Mouse (Mus musculus): ENCODE measurements around the gene Isl2. TPM values are rescaled to one million over a fixed set of nuclear protein-coding genes. Genes with fewer than 3 reads are reported as not detected.

The Isl2 gene
- polyA plus RNA-seq, 1 experiment = not detected

DNA sequence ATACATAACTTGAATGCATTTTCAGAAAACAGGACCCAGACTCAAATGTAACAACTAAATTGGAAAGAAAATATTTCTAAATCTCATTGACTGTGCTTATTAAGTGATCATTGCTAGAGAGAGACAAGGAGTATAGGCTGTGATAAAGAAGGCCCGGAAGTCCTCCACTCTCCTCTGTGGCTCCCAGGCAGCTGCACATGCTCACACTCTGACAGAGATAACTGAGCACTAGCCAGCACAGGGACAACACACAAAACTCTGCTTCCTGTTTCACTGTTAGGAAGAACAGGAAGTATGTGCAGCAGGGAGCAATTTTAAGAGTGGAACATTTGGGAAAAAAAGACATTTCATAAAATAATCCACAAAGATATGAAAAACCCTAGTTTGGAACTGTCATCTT, 16.5 kb downstream of the Isl2 start:
- H3K27me3 ChIP-seq (ENCODE audit: control insufficient read depth, insufficient read depth, low read length, poor library complexity, severe bottlenecking) = no peaks in the 10 kb centered on the region
- no peaks in the 10 kb centered on the region for H3K9me3 ChIP-seq (replicated peaks; ENCODE audit: control insufficient read depth, insufficient read depth, low read length, poor library complexity, severe bottlenecking)
- no peak overlapping the region for H3K4me3 ChIP-seq (ENCODE audit: low read depth, low read length)
- no peaks in the 10 kb centered on the region for H3K36me3 ChIP-seq (ENCODE audit: control insufficient read depth, insufficient read depth, low read length, poor library complexity, severe bottlenecking)
- no peak for TF ChIP-seq POLR2A (IDR thresholded peaks at IDR 0.05; ENCODE audit: insufficient read depth, low read length)
- no peak for TF ChIP-seq CTCF (IDR thresholded peaks at IDR 0.05; ENCODE audit: low read depth, low read length)
- no peak for TF ChIP-seq EP300 (IDR thresholded peaks at IDR 0.05; ENCODE audit: insufficient read depth, low read depth, low read length)
- H3K27ac ChIP-seq (ENCODE audit: insufficient read depth, low read length) = no peak overlapping the region
- H3K4me1 ChIP-seq (ENCODE audit: control insufficient read depth, insufficient read depth, low read length) = peaks cover 3% of the 10 kb centered on the region
- H3K9ac ChIP-seq (ENCODE audit: low read depth, poor library complexity, severe bottlenecking) = no peak overlapping the region

DNA sequence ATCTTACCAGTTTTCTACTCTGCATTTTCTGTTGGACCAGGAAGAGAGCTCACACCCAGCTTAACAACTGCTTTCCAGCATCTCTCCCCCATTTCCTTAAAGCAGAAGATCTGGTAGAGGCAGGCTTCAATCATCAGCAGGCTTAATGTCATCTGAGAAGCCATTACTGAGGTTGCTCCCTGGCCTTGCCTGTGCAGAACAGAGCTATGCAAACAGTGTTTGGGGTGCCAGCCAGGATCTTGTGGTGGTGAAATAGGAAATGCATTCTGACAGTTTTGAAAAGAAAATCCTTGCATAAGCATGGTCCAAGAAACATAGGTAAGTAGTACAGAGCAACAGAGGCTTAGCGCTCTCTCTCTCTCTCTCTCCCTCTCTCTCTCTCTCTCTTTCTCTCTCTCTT, 22.5 kb downstream of the Isl2 start:
- H3K4me3 ChIP-seq (ENCODE audit: low read depth, low read length) = no peak overlapping the region
- no peaks in the 10 kb centered on the region for H3K36me3 ChIP-seq (ENCODE audit: control insufficient read depth, insufficient read depth, low read length, poor library complexity, severe bottlenecking)
- H3K27ac ChIP-seq (ENCODE audit: insufficient read depth, low read length) = no peak overlapping the region
- H3K9ac ChIP-seq (ENCODE audit: low read depth, poor library complexity, severe bottlenecking) = no peak overlapping the region
- H3K9me3 ChIP-seq (replicated peaks; ENCODE audit: control insufficient read depth, insufficient read depth, low read length, poor library complexity, severe bottlenecking) = no peaks in the 10 kb centered on the region
- H3K4me1 ChIP-seq (ENCODE audit: control insufficient read depth, insufficient read depth, low read length) = peaks cover 2% of the 10 kb centered on the region
- no peaks in the 10 kb centered on the region for H3K27me3 ChIP-seq (ENCODE audit: control insufficient read depth, insufficient read depth, low read length, poor library complexity, severe bottlenecking)
- TF ChIP-seq POLR2A (IDR thresholded peaks at IDR 0.05; ENCODE audit: insufficient read depth, low read length) = no peak
- no peak for TF ChIP-seq EP300 (IDR thresholded peaks at IDR 0.05; ENCODE audit: insufficient read depth, low read depth, low read length)
- TF ChIP-seq CTCF (IDR thresholded peaks at IDR 0.05; ENCODE audit: low read depth, low read length) = no peak

DNA sequence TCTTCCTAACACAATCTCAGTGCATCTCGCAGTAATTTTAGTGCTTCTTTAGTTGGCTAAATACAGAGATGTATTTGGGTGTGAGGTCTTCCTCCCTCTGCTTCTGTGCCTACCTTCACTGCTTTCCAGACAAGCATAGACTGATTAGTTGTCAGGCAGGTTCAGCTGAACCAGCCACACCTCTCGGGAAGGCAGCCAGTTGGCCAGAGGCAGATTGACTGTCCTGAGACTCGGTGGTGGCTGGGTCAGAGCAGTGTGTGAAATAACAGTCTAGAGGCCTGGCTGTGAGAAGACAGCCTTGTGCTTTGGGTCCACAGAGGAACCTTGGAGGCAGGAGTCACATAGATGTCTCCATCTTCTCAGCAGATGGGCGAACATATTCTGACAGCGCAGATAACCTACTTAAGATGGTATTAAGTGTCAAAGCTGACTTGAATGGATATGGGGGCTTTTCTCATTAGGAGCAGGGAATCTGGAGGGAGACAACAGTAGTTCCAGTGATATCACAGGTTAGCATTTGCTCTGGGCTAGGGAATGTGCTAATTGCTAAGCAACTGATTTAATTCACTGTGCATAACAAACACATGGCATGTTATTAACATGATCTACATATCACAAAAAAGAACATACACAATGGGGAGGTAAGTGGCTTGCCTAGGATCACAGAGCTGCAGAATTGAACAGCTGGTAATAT, 30.1 kb downstream of the Isl2 start:
- H3K4me1 ChIP-seq (ENCODE audit: control insufficient read depth, insufficient read depth, low read length) = no peaks in the 10 kb centered on the region
- no peaks in the 10 kb centered on the region for H3K27me3 ChIP-seq (ENCODE audit: control insufficient read depth, insufficient read depth, low read length, poor library complexity, severe bottlenecking)
- H3K27ac ChIP-seq (ENCODE audit: insufficient read depth, low read length) = no peak overlapping the region
- H3K9me3 ChIP-seq (replicated peaks; ENCODE audit: control insufficient read depth, insufficient read depth, low read length, poor library complexity, severe bottlenecking) = no peaks in the 10 kb centered on the region
- H3K4me3 ChIP-seq (ENCODE audit: low read depth, low read length) = no peak overlapping the region
- TF ChIP-seq CTCF (IDR thresholded peaks at IDR 0.05; ENCODE audit: low read depth, low read length) (no peak), POLR2A (IDR thresholded peaks at IDR 0.05; ENCODE audit: insufficient read depth, low read length) (no peak), EP300 (IDR thresholded peaks at IDR 0.05; ENCODE audit: insufficient read depth, low read depth, low read length) (no peak)
- no peaks in the 10 kb centered on the region for H3K36me3 ChIP-seq (ENCODE audit: control insufficient read depth, insufficient read depth, low read length, poor library complexity, severe bottlenecking)
- H3K9ac ChIP-seq (ENCODE audit: low read depth, poor library complexity, severe bottlenecking) = no peak overlapping the region

DNA sequence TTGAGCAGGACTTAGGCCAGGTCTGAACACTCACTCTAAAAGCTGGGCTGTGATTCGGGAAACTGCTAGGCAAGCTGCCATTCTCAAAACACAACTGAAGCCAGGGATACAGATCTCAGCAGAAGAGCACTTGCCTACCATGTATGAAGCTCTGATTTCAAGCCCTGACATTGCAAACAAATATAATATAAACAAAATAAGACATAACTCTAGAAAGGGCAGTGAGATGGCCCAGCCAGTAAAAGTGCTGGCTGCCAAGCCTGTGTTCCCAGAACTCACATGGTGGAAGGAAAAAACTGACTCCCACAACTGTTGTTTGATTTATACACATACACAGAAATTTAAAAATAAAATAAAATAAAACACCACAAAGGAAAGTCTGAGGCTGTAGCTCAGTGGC, 32.6 kb downstream of the Isl2 start:
- Histone ChIP-seq H3K9ac (ENCODE audit: low read depth, poor library complexity, severe bottlenecking) (no peak overlapping the region), H3K9me3 (replicated peaks; ENCODE audit: control insufficient read depth, insufficient read depth, low read length, poor library complexity, severe bottlenecking) (no peaks in the 10 kb centered on the region), H3K36me3 (ENCODE audit: control insufficient read depth, insufficient read depth, low read length, poor library complexity, severe bottlenecking) (no peaks in the 10 kb centered on the region), H3K27me3 (ENCODE audit: control insufficient read depth, insufficient read depth, low read length, poor library complexity, severe bottlenecking) (no peaks in the 10 kb centered on the region), H3K27ac (ENCODE audit: insufficient read depth, low read length) (no peak overlapping the region), H3K4me1 (ENCODE audit: control insufficient read depth, insufficient read depth, low read length) (no peaks in the 10 kb centered on the region), H3K4me3 (ENCODE audit: low read depth, low read length) (no peak overlapping the region)
- no peak for TF ChIP-seq CTCF (IDR thresholded peaks at IDR 0.05; ENCODE audit: low read depth, low read length)
- TF ChIP-seq POLR2A (IDR thresholded peaks at IDR 0.05; ENCODE audit: insufficient read depth, low read length) = no peak
- TF ChIP-seq EP300 (IDR thresholded peaks at IDR 0.05; ENCODE audit: insufficient read depth, low read depth, low read length) = no peak

DNA sequence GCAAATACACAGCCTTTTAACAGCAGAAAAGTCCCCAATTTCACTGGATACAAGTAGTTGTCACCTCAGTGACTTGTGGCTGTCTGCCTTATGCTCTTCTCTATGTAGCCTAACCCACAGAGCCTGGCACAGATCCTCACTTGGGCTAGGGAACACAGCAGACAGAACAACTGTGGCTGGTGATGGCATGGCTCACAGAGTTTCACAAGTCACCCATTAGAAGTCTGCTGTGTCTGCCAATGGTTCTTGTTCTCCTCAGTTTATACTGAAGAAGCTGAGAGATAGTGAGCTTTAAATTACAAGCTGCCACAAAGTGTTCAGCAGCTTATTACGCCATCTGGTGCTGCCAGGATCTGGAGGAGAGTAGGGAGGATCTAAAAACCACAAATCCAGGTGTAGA, 38.1 kb downstream of the Isl2 start:
- Histone ChIP-seq H3K4me1 (ENCODE audit: control insufficient read depth, insufficient read depth, low read length) (no peaks in the 10 kb centered on the region), H3K36me3 (ENCODE audit: control insufficient read depth, insufficient read depth, low read length, poor library complexity, severe bottlenecking) (no peaks in the 10 kb centered on the region), H3K4me3 (ENCODE audit: low read depth, low read length) (no peak overlapping the region), H3K9ac (ENCODE audit: low read depth, poor library complexity, severe bottlenecking) (no peak overlapping the region), H3K27me3 (ENCODE audit: control insufficient read depth, insufficient read depth, low read length, poor library complexity, severe bottlenecking) (no peaks in the 10 kb centered on the region), H3K9me3 (replicated peaks; ENCODE audit: control insufficient read depth, insufficient read depth, low read length, poor library complexity, severe bottlenecking) (no peaks in the 10 kb centered on the region), H3K27ac (ENCODE audit: insufficient read depth, low read length) (no peak overlapping the region)
- TF ChIP-seq POLR2A (IDR thresholded peaks at IDR 0.05; ENCODE audit: insufficient read depth, low read length) = no peak
- TF ChIP-seq CTCF (IDR thresholded peaks at IDR 0.05; ENCODE audit: low read depth, low read length) = no peak
- TF ChIP-seq EP300 (IDR thresholded peaks at IDR 0.05; ENCODE audit: insufficient read depth, low read depth, low read length) = no peak

DNA sequence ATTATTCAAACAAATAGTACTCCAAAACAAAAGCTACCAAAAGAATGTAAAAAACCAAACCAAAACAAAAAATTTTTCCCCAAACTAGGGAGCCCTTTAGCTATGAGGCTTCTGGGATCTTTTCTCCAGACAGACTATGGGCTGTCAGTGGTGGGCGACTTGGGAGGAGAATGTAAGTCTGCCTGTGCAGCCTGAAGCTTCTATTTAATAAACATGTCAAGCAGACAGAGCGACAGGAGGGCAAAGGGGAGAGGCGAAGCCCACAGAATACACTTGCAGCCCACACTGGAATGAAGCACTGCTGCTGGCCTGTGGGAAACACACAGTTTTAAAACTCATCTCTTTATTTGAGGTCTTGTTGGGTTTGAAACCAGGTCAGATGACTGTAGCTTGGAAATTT, 42.9 kb downstream of the Isl2 start:
- no peaks in the 10 kb centered on the region for H3K36me3 ChIP-seq (ENCODE audit: control insufficient read depth, insufficient read depth, low read length, poor library complexity, severe bottlenecking)
- H3K27me3 ChIP-seq (ENCODE audit: control insufficient read depth, insufficient read depth, low read length, poor library complexity, severe bottlenecking) = no peaks in the 10 kb centered on the region
- no peak overlapping the region for H3K4me3 ChIP-seq (ENCODE audit: low read depth, low read length)
- no peak overlapping the region for H3K27ac ChIP-seq (ENCODE audit: insufficient read depth, low read length)
- TF ChIP-seq EP300 (IDR thresholded peaks at IDR 0.05; ENCODE audit: insufficient read depth, low read depth, low read length) (no peak), POLR2A (IDR thresholded peaks at IDR 0.05; ENCODE audit: insufficient read depth, low read length) (no peak), CTCF (IDR thresholded peaks at IDR 0.05; ENCODE audit: low read depth, low read length) (no peak)
- H3K9me3 ChIP-seq (replicated peaks; ENCODE audit: control insufficient read depth, insufficient read depth, low read length, poor library complexity, severe bottlenecking) = no peaks in the 10 kb centered on the region
- H3K9ac ChIP-seq (ENCODE audit: low read depth, poor library complexity, severe bottlenecking) = no peak overlapping the region
- H3K4me1 ChIP-seq (ENCODE audit: control insufficient read depth, insufficient read depth, low read length) = no peaks in the 10 kb centered on the region
